Mouse (Mus musculus): ENCODE results near the gene Smarca5. TPM values are rescaled to one million over a fixed set of nuclear protein-coding genes. Genes with fewer than 3 reads are reported as not detected.

Gene Smarca5
- polyA plus RNA-seq, 1 experiment from 2014 or later = 57.9 TPM

DNA sequence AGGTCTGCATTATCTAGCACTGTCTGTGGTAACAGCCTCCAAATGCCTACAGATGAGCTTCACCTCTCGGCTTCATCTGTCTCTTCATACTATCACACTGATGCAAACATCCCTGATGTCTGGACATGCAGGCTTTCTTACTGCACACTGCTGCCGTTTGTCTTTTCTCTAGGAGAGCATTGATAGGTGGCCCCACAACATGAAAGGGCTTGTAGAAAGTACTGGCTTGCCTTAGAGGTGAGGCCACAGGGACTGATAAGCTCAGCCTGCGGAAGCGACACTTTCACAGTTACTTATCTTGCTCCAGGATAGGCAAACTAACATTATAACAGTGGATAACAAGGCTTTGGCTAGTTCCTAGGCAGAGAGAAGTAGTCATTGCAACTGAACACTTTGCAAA lies 78.2 kb downstream of the Smarca5 start:
- H3K4me3 ChIP-seq (replicated peaks) = no peak overlapping the region
- H3K9me3 ChIP-seq (replicated peaks) = no peaks in the 10 kb centered on the region
- peak; percentile 51 for DNase-seq
- 8% methylated on average over 4 of the region's 4 CpGs for WGBS (ENCODE audit: insufficient replicate concordance)
- no peaks in the 10 kb centered on the region for H3K27me3 ChIP-seq
- peak overlapping the region; percentile 50 for H3K9ac ChIP-seq
- no peaks in the 10 kb centered on the region for H3K36me3 ChIP-seq
- H3K27ac ChIP-seq = peak overlapping the region; percentile 77
- H3K4me1 ChIP-seq (replicated peaks) = peaks cover 42% of the 10 kb centered on the region
- H3K4me2 ChIP-seq = peak overlapping the region; percentile 23; the same call in 1 of the 2 replicates
- ATAC-seq (ENCODE audit: low read depth) = peak; percentile 96

DNA sequence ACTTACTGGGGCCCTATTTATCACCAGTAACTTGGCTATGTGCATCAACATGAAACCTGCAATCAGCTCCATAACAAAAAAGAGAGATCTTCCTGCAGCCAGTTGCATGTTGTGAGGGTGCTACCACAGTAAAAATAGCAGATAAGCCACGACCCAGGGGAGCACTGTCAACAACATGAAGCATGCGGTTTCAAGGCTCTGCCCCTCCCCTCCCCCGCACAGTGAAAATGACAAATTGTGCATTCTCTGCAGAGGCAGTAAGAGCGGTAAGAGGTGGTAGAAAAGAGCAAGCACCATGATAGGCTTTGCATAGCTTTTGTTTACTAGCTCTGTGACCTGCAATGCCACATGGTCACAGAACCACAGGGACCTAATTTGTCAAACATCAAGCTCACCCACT lies 81.7 kb downstream of the Smarca5 start:
- H3K4me3 ChIP-seq (replicated peaks) = no peak overlapping the region
- H3K27ac ChIP-seq = peak overlapping the region; percentile 36; the same call in 1 of the 2 replicates
- WGBS (ENCODE audit: insufficient replicate concordance) = 5% methylated on average over 4 of the region's 4 CpGs
- DNase-seq = peak; percentile 13
- H3K4me2 ChIP-seq = no peak overlapping the region
- H3K9ac ChIP-seq = no peak overlapping the region
- no peaks in the 10 kb centered on the region for H3K9me3 ChIP-seq (replicated peaks)
- H3K4me1 ChIP-seq (replicated peaks) = peaks cover 39% of the 10 kb centered on the region
- no peaks in the 10 kb centered on the region for H3K27me3 ChIP-seq
- peak; percentile 42 for ATAC-seq (ENCODE audit: low read depth)
- no peaks in the 10 kb centered on the region for H3K36me3 ChIP-seq

Other genes with a start within 250 kb of the Smarca5 start
- 610 and 732 TPM in 2 replicates for gene Gypa, start 245.7 kb downstream of the Smarca5 start, polyA plus RNA-seq (2015; fragmentation: Nextera tagmentation; extraction: Ambion mirVana)
- gene Frem3, start 128.4 kb downstream of the Smarca5 start, polyA plus RNA-seq (2015; fragmentation: Nextera tagmentation; extraction: Ambion mirVana) = 0.18 and 0.20 TPM in 2 replicates
- gene Gab1, start 141.0 kb upstream of the Smarca5 start, polyA plus RNA-seq (2015; fragmentation: Nextera tagmentation; extraction: Ambion mirVana) = 7.7 and 10.7 TPM in 2 replicates

All from liver, embryonic 13.5 days (tissue).